Mouse (Mus musculus) kidney, adult 2 months (tissue): ENCODE measurements around the gene Ddx54.

Source experiments
- CTCF ChIP-seq: fragments of 200-500 bp; conservative IDR thresholded peaks from 2 replicates; pipeline ENCODE4 v1.5.1; 2011; ENCODE audit warnings: low read depth, mild to moderate bottlenecking, control low read depth, low read length, moderate library complexity, mixed read lengths; ENCODE audit not compliant: insufficient read depth, insufficient read length
- POLR2A ChIP-seq: fragments of 200-500 bp; IDR thresholded peaks from one replicate; pipeline ENCODE4 v1.6.1; 2011; ENCODE audit warnings: low read depth, low read length, control low read depth

DNA sequence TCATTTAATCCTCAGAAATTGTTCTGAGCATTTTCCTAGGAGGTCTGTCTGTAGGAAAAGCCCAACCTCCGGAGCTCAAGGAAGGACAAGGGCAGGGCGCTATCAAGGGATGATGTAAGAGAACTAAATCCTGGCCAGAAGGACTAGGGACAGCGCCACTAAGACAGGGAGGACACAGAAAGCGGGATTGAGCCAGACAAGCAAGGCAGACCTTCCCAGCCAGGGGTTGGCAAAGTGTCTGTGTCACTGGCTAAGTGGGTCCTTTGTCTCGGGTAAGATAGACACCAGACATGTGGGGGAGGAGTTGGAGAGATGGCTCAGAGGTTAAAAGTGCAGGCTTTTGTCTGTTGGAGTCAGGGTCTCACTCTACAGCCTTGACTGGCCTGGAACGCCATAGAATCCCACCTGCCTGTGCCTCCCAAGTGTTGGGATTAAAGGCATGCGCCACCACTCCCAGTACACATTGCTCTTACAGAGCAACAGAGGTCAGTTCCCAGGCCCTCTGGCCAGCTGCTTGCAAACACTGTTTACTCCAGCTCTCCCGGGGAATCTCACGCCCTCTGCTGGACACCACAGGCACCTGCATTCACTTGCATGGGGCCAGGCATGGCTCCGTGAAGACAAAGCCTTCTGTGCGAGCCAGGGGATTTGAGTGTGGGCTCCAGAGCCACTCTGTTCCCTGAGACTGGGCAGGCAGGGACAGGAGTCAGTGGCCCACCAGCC, 11.4 kb upstream of the Ddx54 start:
- TF ChIP-seq POLR2A (no peak), CTCF (peak; percentile 79)
